Mouse (Mus musculus) cerebellum, adult 2 months (tissue): ENCODE data around the gene Pola1. TPM values are rescaled to one million over a fixed set of nuclear protein-coding genes. Genes with fewer than 3 reads are reported as not detected.

Source experiments
- DNase-seq, 2 experiments: peaks; one replicate each; pipeline ENCODE4 v3.0.0; 2021
- H3K27ac ChIP-seq: fragments of 200-500 bp; 2 replicates; pipeline ENCODE4 v1.5.1; 2012; ENCODE audit warnings: low read length, control low read depth, inconsistent platforms; ENCODE audit not compliant: insufficient read depth
- H3K27me3 ChIP-seq: fragments of 200-500 bp; 2 replicates; pipeline ENCODE4 v1.6.1; 2012; ENCODE audit warnings: inconsistent platforms, mild to moderate bottlenecking, low read length, moderate library complexity; ENCODE audit not compliant: control insufficient read depth, insufficient read depth
- H3K4me1 ChIP-seq: fragments of 200-500 bp; 2 replicates; pipeline ENCODE4 v1.6.1; 2011; ENCODE audit warnings: low read length; ENCODE audit not compliant: control insufficient read depth, insufficient read depth
- H3K4me3 ChIP-seq: fragments of 200-500 bp; replicated peaks from 2 replicates; pipeline ENCODE3; 2011; ENCODE audit warnings: mild to moderate bottlenecking, low read depth, low read length, control low read depth; ENCODE audit not compliant: insufficient read depth
- CTCF ChIP-seq: fragments of 200-500 bp; IDR thresholded peaks from 2 replicates; pipeline ENCODE4 v1.5.1; 2011; ENCODE audit warnings: low read depth, mild to moderate bottlenecking, control low read depth, low read length, moderate library complexity, borderline replicate concordance; ENCODE audit not compliant: insufficient read depth
- POLR2A ChIP-seq: fragments of 200-500 bp; IDR thresholded peaks from 2 replicates; pipeline ENCODE4 v1.6.1; 2011; ENCODE audit warnings: low read length, control low read depth, borderline replicate concordance; ENCODE audit not compliant: insufficient read depth
- whole genome bisulfite sequencing: fragments of 180-500 bp; shearing (Covaris S2); methylation state at CpG from one replicate; pipeline ENCODE4 v1.1.7; 2018; 5-methylcytosine and 5-hydroxymethylcytosine counted together
- polyA plus RNA-seq: library from polyadenylated mRNA; depleted of rRNA; stranded (reverse); fragments of >200 nt; gene quantifications from 2 replicates; pipeline ENCODE4 v1.2.3, GENCODE M21; 2012

Gene Pola1
- polyA plus RNA-seq, 1 experiment = 3.3 TPM

DNA sequence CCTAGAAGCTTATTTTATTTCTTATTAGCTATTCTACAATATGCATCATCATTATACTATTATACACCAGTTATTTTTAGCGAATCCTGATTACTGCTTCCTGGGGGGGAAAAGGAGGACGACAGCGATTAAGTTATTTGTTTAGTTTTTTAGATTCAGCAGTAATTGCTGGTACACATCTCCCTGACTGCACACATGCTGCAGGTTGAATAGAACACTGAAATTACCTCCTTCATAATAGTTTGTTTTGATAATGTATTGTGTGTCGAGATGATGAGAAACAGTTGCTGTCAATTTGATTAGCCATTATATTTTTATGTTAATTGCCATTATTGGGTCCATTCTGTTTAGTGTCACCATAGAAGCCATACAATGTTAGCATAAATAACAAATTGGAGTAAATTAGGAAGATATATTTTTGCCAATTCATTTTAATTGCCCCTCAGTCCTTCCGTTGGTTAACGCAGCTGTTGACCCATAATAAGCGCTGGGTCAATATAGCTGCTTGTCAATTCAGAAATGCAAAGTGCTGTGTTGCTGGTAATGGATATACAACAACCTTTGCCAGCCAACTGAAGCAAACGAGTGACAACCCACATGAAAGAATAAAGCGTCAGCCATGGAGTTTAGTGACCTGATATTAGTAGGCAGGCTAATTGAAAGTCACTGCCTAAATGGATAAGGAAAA lies 254.5 kb downstream of the Pola1 start:
- Histone ChIP-seq H3K27ac (no peak overlapping the region), H3K4me1 (no peaks in the 10 kb centered on the region), H3K4me3 (no peak overlapping the region), H3K27me3 (no peaks in the 10 kb centered on the region)
- DNase-seq = no peak
- 76% methylated on average over 9 of the region's 9 CpGs for WGBS
- no peak for TF ChIP-seq CTCF
- no peak for TF ChIP-seq POLR2A

DNA sequence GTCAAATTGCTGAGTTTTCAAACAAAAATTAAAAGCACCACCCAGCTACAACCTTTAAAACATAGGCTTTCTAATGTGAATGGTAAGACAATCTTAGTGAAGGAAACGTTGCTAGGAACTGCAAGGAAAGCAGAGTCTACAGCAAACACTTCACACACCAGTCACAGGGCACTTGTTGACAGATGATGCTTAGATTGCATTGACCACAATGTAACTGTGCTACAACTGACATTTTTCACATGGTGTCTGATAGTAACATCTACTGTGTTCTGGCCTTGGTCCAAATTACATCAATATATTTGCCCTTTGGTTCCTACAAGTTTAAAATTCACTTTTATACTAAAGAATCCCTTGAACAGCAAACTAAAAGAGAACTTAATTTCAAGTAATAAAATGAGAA lies 258.5 kb downstream of the Pola1 start:
- no peak for DNase-seq
- Histone ChIP-seq H3K4me3 (no peak overlapping the region), H3K27me3 (no peaks in the 10 kb centered on the region), H3K4me1 (no peaks in the 10 kb centered on the region), H3K27ac (no peak overlapping the region)
- 80% methylated on average over 1 of the region's 1 CpGs for WGBS
- TF ChIP-seq CTCF = no peak
- TF ChIP-seq POLR2A = no peak

DNA sequence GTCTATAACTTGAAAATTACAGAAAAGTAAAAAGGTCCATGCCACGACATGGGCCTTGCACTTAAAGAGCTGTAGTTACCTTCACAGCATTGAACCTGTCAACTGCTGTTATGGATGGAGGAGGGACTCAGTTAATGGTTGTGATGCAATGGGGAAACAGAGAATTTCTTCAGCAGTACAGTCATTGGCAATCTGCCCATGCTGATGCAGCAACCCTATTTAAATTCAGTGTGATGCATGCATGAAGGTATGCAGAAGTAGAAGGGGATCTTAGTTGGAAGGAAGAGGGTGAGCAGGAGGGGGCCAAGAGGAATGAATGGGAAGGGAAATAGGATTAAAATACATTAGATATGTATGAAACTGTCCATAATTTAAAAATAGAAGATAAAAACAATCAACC lies 262.2 kb downstream of the Pola1 start:
- Histone ChIP-seq H3K4me1 (no peaks in the 10 kb centered on the region), H3K27me3 (no peaks in the 10 kb centered on the region), H3K27ac (no peak overlapping the region), H3K4me3 (no peak overlapping the region)
- WGBS = 89% methylated on average over 1 of the region's 1 CpGs
- DNase-seq = no peak
- TF ChIP-seq POLR2A = no peak

DNA sequence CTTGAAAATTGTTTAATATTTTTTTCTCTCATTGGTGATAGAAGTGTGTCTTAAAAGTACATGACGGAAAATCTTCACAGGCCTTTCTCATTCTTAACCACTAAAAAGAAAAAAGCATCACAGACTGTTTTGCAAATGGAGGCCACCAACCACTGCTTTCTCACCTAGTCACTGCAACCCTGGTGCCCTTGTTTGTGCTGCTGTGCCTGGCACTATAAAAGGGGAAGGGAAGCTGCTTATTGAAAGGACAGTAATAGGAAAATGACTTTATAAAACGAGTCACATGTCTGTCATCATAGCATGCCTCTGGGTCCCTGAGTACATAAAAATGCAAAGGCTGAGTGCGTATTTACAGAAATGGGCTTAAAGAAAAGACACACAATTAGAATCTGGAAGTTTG lies 263.7 kb downstream of the Pola1 start:
- H3K4me3 ChIP-seq = no peak overlapping the region
- no peaks in the 10 kb centered on the region for H3K27me3 ChIP-seq
- no peaks in the 10 kb centered on the region for H3K4me1 ChIP-seq
- WGBS = 88% methylated on average over 3 of the region's 3 CpGs
- DNase-seq = no peak
- no peak for TF ChIP-seq CTCF
- TF ChIP-seq POLR2A = no peak
- H3K27ac ChIP-seq = no peak overlapping the region

DNA sequence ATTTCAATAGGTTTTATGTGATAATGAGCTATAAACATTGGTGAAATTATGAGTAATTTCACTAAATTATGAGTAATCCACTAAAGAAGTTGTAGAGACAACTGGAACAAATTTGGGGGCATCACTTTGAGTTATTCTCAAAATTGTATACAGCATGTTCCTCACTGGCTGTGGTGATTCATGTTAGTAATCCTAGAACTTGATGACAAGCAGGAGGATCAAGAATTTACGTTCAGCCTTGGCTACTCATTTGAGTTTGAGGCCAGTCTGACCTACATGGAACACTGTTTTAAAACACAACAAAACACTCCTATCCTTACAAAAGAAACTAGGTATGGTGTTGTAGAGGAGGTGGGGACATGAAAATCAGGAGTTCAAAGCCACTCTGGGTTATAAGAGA lies 310.6 kb downstream of the Pola1 start:
- DNase-seq = no peak
- no peaks in the 10 kb centered on the region for H3K27me3 ChIP-seq
- no peaks in the 10 kb centered on the region for H3K4me1 ChIP-seq
- no peak overlapping the region for H3K4me3 ChIP-seq
- TF ChIP-seq POLR2A (no peak), CTCF (no peak)
- 93% methylated on average over 1 of the region's 1 CpGs for WGBS
- no peak overlapping the region for H3K27ac ChIP-seq

DNA sequence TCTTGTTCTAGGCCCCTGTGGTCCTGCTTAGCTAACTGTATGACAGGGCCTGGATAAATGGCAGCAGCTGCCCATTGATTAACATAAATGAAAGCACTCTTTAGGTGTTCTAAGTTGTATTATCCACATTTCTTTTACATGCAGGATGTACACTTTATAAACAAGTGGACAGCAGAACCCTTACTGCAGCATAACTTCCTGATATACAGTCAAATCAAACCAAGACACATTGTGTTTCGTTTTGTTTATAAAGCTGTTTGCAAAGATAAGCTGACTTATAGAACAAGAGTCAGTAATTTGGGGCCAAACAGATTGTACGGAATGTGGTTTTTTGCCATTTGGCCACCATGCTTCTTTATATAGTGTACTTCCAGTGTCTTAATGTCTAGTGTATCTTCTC lies 312.0 kb downstream of the Pola1 start:
- Histone ChIP-seq H3K4me1 (no peaks in the 10 kb centered on the region), H3K4me3 (no peak overlapping the region), H3K27ac (no peak overlapping the region), H3K27me3 (no peaks in the 10 kb centered on the region)
- no peak for DNase-seq
- TF ChIP-seq POLR2A = no peak
- no peak for TF ChIP-seq CTCF
- WGBS = 89% methylated on average over 2 of the region's 2 CpGs

DNA sequence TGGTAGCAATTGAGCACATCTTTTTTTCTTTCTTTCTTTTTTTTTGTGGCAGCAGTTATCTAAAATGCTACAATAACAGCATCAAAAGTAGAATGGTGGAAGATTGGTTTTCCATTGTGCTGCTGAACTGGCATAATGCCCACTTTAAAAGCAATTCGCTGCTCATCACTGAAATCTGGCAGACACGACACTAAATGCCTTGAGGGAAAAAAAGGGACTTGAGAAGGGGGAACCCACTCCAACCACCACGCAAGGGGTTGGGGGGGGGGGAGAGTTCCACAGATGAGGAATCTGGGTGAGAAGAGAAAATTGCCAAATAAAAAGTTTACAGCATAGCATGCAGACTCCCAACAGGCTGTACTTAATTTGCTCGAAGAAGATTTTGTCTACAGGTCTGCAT lies 314.4 kb downstream of the Pola1 start:
- Histone ChIP-seq H3K4me3 (no peak overlapping the region), H3K4me1 (no peaks in the 10 kb centered on the region), H3K27me3 (no peaks in the 10 kb centered on the region), H3K27ac (no peak overlapping the region)
- 29% methylated on average over 4 of the region's 4 CpGs for WGBS
- TF ChIP-seq CTCF (no peak), POLR2A (no peak)
- no peak for DNase-seq

DNA sequence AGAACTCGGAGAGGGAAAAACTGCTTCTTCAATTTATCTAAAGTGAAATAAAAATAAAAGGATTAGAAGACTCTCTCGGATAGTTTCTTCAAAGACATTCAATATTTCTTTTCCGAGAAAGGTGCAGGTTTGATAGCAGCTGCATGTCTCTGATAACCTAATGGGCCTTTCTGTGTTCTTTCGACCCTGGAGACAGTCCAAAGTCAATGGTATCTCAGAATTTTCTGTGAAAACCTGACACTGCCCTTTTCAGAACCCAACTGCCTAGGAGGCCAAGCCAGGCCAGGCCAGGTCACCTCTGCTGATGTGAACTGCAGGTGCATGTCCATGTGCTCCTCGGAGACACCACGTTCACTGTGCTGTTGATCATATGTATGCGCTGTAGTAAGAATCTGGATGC lies 326.2 kb downstream of the Pola1 start:
- WGBS = 92% methylated on average over 7 of the region's 7 CpGs
- H3K27me3 ChIP-seq = no peaks in the 10 kb centered on the region; the same call in 1 of the 2 replicates
- H3K4me3 ChIP-seq = no peak overlapping the region
- no peak for TF ChIP-seq POLR2A
- TF ChIP-seq CTCF = no peak
- no peak for DNase-seq
- no peak overlapping the region for H3K27ac ChIP-seq
- H3K4me1 ChIP-seq = no peaks in the 10 kb centered on the region
